In genomic region chr11:24739710-24740255, GRCm38 (mm10) we compare ENCODE assay signal across 8 mouse cellular contexts.
DNase-seq lines count a peak whose midpoint lies in the region; ATAC-seq lines count a peak whose summit lies in the region.

No protein-coding gene starts in this region.

- peak overlapping the region; percentile 36 for H3K4me3 ChIP-seq in heart, embryonic 15.5 days
- peak overlapping the region; percentile 29 for H3K4me3 ChIP-seq in hindbrain, embryonic 13.5 days

- 4% methylated on average over 14 of the region's 14 CpGs for WGBS in heart, embryonic 15.5 days
- 3% methylated on average over 14 of the region's 14 CpGs for WGBS in hindbrain, embryonic 13.5 days

- ATAC-seq in heart, embryonic 15.5 days (replicated peaks; ENCODE audit: insufficient number of reproducible peaks, insufficient read depth, low FRiP score, low read depth) = no peak
- ATAC-seq in hindbrain, embryonic 13.5 days (ENCODE audit: low FRiP score) = peak; percentile 65

- H3K4me2 ChIP-seq in heart, embryonic 15.5 days = peak overlapping the region; percentile 62
- peak overlapping the region; percentile 55 for H3K4me2 ChIP-seq in hindbrain, embryonic 13.5 days

- no peaks in the 10 kb centered on the region for H3K36me3 ChIP-seq in heart, embryonic 15.5 days
- H3K36me3 ChIP-seq in hindbrain, embryonic 13.5 days = no peaks in the 10 kb centered on the region

- intact Hi-C loops in heart, postnatal 36 days (cut with DNase I) = no loop called here

- no peaks in the 10 kb centered on the region for H3K4me1 ChIP-seq in heart, embryonic 15.5 days (replicated peaks)
- peaks cover 19% of the 10 kb centered on the region for H3K4me1 ChIP-seq in hindbrain, embryonic 13.5 days (replicated peaks)

- H3K27ac ChIP-seq in heart, embryonic 15.5 days = no peak overlapping the region
- H3K27ac ChIP-seq in hindbrain, embryonic 13.5 days = peak overlapping the region; percentile 85

- H3K9me3 ChIP-seq in heart, embryonic 15.5 days (replicated peaks) = no peaks in the 10 kb centered on the region
- no peaks in the 10 kb centered on the region for H3K9me3 ChIP-seq in hindbrain, embryonic 13.5 days

- no peak overlapping the region for H3K9ac ChIP-seq in heart, embryonic 15.5 days
- peak overlapping the region; percentile 57 for H3K9ac ChIP-seq in hindbrain, embryonic 13.5 days

- H3K27me3 ChIP-seq in heart, embryonic 15.5 days = no peaks in the 10 kb centered on the region
- H3K27me3 ChIP-seq in hindbrain, embryonic 13.5 days = no peaks in the 10 kb centered on the region

- DNase-seq in heart, postnatal 36 days = no peak
- DNase-seq in embryo, embryonic 10 days (ENCODE audit: low spot score) = peak; percentile 43
- peak; percentile 38 for DNase-seq in neural tube, embryonic 10.5 days (ENCODE audit: extremely low spot score, low spot score)
- no peak for DNase-seq in cerebellum, postnatal 25 days
- DNase-seq in lung, postnatal 10 days = no peak
- no peak for DNase-seq in spleen, adult 18-20 months

Comparison
In these comparisons a context has a peak if more than half of its experiments do, and no peak if none do; other contexts are left out.
1. DNase-seq: peak in embryo, embryonic 10 days (single experiment) and neural tube, embryonic 10.5 days (single experiment); none in heart, postnatal 36 days (0 of 2), cerebellum, postnatal 25 days (0 of 2), lung, postnatal 10 days (single experiment) and spleen, adult 18-20 months (0 of 2).